Mouse (Mus musculus) lung, postnatal 4 days (tissue): ENCODE data around the gene Klhl22.

Source experiments
- DNase-seq, 2 experiments: peaks; one replicate each; pipeline ENCODE4 v3.0.0; 2021

The Klhl22 gene

GRCm38 (mm10) chr16:17802839-17803674, 43.6 kb downstream of the Klhl22 start:
- peak; percentile 60 to 68 for DNase-seq

- no peak for DNase-seq
These were observed 44.4 kb downstream of the Klhl22 start for GRCm38 (mm10) chr16:17803675-17804448.

- DNase-seq = peak; percentile 30 to 48
These were observed 45.1 kb downstream of the Klhl22 start for GRCm38 (mm10) chr16:17804449-17804912.

- DNase-seq = no peak
These were observed 45.6 kb downstream of the Klhl22 start for GRCm38 (mm10) chr16:17804982-17805381.

- peak; percentile 38 to 73 for DNase-seq
These were observed 47.3 kb downstream of the Klhl22 start for GRCm38 (mm10) chr16:17806581-17807191.

GRCm38 (mm10) chr16:17807192-17808009, 48.0 kb downstream of the Klhl22 start:
- peak; percentile 86 to 89 for DNase-seq

GRCm38 (mm10) chr16:17809125-17809524, 49.7 kb downstream of the Klhl22 start:
- DNase-seq = peak in 1 of 2 experiments; percentile 38

GRCm38 (mm10) chr16:17809711-17810110, 50.3 kb downstream of the Klhl22 start:
- DNase-seq = peak; percentile 69 to 86

GRCm38 (mm10) chr16:17812120-17812519, 52.7 kb downstream of the Klhl22 start:
- DNase-seq = no peak

GRCm38 (mm10) chr16:17813173-17813572, 53.8 kb downstream of the Klhl22 start:
- peak in 1 of 2 experiments; percentile 23 for DNase-seq

- DNase-seq = peak; percentile 80 to 81
These were observed 56.3 kb downstream of the Klhl22 start for GRCm38 (mm10) chr16:17815411-17816402.

- DNase-seq = no peak
These were observed 57.1 kb downstream of the Klhl22 start for GRCm38 (mm10) chr16:17816528-17816927.

GRCm38 (mm10) chr16:17826500-17826899, 67.1 kb downstream of the Klhl22 start:
- no peak for DNase-seq

GRCm38 (mm10) chr16:17828229-17828628, 68.8 kb downstream of the Klhl22 start:
- DNase-seq = no peak

GRCm38 (mm10) chr16:17828867-17829266, 69.4 kb downstream of the Klhl22 start:
- DNase-seq = no peak

GRCm38 (mm10) chr16:17830385-17831178, 71.2 kb downstream of the Klhl22 start:
- no peak for DNase-seq

- DNase-seq = no peak
These were observed 72.4 kb downstream of the Klhl22 start for GRCm38 (mm10) chr16:17831781-17832180.

- no peak for DNase-seq
These were observed 73.4 kb downstream of the Klhl22 start, which contains the start of gene B830017H08Rik for GRCm38 (mm10) chr16:17832821-17833220. Gene B830017H08Rik, plus strand, starts transcription at chr16:17833121.

- DNase-seq = peak in 1 of 2 experiments; percentile 34
These were observed 73.9 kb downstream of the Klhl22 start for GRCm38 (mm10) chr16:17833321-17833680.
